Mouse (Mus musculus): ENCODE data around the gene Lmo2.

DNA sequence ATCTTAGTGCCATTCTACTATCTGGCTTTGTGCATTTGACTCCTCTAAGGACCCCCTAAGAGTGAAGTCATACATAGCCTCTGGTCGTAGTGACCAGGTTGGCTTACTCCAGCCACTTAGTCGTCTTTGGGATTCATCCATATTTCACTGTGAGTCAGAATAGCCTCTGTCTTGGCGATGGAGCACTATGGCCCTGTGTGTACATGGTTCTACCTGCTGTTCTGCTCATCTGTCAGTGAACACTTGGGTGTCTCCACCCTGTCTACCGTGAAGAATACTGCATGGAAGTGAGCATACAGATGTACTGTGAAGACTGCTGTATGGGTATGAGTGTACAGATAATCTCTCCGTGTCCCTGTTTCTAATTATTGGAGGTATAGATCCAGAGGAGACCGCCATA lies 1.8 kb downstream of the Lmo2 start:
- no peak for TF ChIP-seq GATA1 (IDR thresholded peaks at IDR 0.05; ENCODE audit: low read length)
- no peak for TF ChIP-seq TAL1 (IDR thresholded peaks at IDR 0.05; ENCODE audit: low read length)

All from erythroblast, embryonic 14.5 days (primary cell).